Mouse (Mus musculus): Measurements from ENCODE around the gene Gm11549. TPM values are rescaled to one million over a fixed set of nuclear protein-coding genes. Genes with fewer than 3 reads are reported as not detected.
A peak's percentile ranks its signal among the peaks of the same experiment; 100 is the strongest.

Gm11549 gene
- polyA plus RNA-seq, 1 experiment = 0.19 TPM

GRCm38 (mm10) chr3:36533201-36533672 is 11.6 kb upstream of the Gm11549 start:
- no peak overlapping the region for H3K27ac ChIP-seq (ENCODE audit: control insufficient read depth, insufficient read depth, low read depth, low read length)
- TF ChIP-seq CTCF (IDR thresholded peaks at IDR 0.05; ENCODE audit: control insufficient read depth, insufficient read depth, insufficient replicate concordance, low read depth, low read length) (no peak), POLR2A (IDR thresholded peaks at IDR 0.05; ENCODE audit: control insufficient read depth, low read depth, low read length) (no peak)

GRCm38 (mm10) chr3:36532738-36533137 is 11.1 kb upstream of the Gm11549 start:
- Histone ChIP-seq H3K4me1 (ENCODE audit: control insufficient read depth, insufficient read depth, low read length) (peaks cover 7% of the 10 kb centered on the region), H3K27me3 (ENCODE audit: control insufficient read depth, insufficient read depth, low read length) (no peaks in the 10 kb centered on the region), H3K27ac (ENCODE audit: control insufficient read depth, insufficient read depth, low read depth, low read length) (0 out of 2 replicates have a peak overlapping the region, but pooled peaks have one; percentile 39), H3K4me3 (ENCODE audit: control insufficient read depth, low read depth, low read length) (peak overlapping the region; percentile 68), H3K36me3 (ENCODE audit: control insufficient read depth, insufficient read depth, low read length) (no peaks in the 10 kb centered on the region)
- TF ChIP-seq POLR2A (IDR thresholded peaks at IDR 0.05; ENCODE audit: control insufficient read depth, low read depth, low read length) (no peak), CTCF (IDR thresholded peaks at IDR 0.05; ENCODE audit: control insufficient read depth, insufficient read depth, insufficient replicate concordance, low read depth, low read length) (no peak)

More at GRCm38 (mm10) chr3:36533201-36533672, 11.6 kb upstream of the Gm11549 start:
- H3K4me1 ChIP-seq (ENCODE audit: control insufficient read depth, insufficient read depth, low read length) = peaks cover 7% of the 10 kb centered on the region
- H3K36me3 ChIP-seq (ENCODE audit: control insufficient read depth, insufficient read depth, low read length) = no peaks in the 10 kb centered on the region
- H3K4me3 ChIP-seq (ENCODE audit: control insufficient read depth, low read depth, low read length) = peak overlapping the region; percentile 68
- no peaks in the 10 kb centered on the region for H3K27me3 ChIP-seq (ENCODE audit: control insufficient read depth, insufficient read depth, low read length)

GRCm38 (mm10) chr3:36531979-36532542 is 10.4 kb upstream of the Gm11549 start:
- H3K27me3 ChIP-seq (ENCODE audit: control insufficient read depth, insufficient read depth, low read length) = no peaks in the 10 kb centered on the region
- no peaks in the 10 kb centered on the region for H3K36me3 ChIP-seq (ENCODE audit: control insufficient read depth, insufficient read depth, low read length)
- no peak overlapping the region for H3K27ac ChIP-seq (ENCODE audit: control insufficient read depth, insufficient read depth, low read depth, low read length)
- TF ChIP-seq CTCF (IDR thresholded peaks at IDR 0.05; ENCODE audit: control insufficient read depth, insufficient read depth, insufficient replicate concordance, low read depth, low read length) (no peak), POLR2A (IDR thresholded peaks at IDR 0.05; ENCODE audit: control insufficient read depth, low read depth, low read length) (no peak)
- H3K4me3 ChIP-seq (ENCODE audit: control insufficient read depth, low read depth, low read length) = peak overlapping the region; percentile 72
- peaks cover 7% of the 10 kb centered on the region for H3K4me1 ChIP-seq (ENCODE audit: control insufficient read depth, insufficient read depth, low read length)

- Histone ChIP-seq H3K36me3 (ENCODE audit: control insufficient read depth, insufficient read depth, low read length) (no peaks in the 10 kb centered on the region), H3K4me3 (ENCODE audit: control insufficient read depth, low read depth, low read length) (no peak overlapping the region), H3K27me3 (ENCODE audit: control insufficient read depth, insufficient read depth, low read length) (no peaks in the 10 kb centered on the region), H3K4me1 (ENCODE audit: control insufficient read depth, insufficient read depth, low read length) (peaks cover 7% of the 10 kb centered on the region), H3K27ac (ENCODE audit: control insufficient read depth, insufficient read depth, low read depth, low read length) (no peak overlapping the region; the same call in 1 of the 2 replicates)
- no peak for TF ChIP-seq POLR2A (IDR thresholded peaks at IDR 0.05; ENCODE audit: control insufficient read depth, low read depth, low read length)
- no peak for TF ChIP-seq CTCF (IDR thresholded peaks at IDR 0.05; ENCODE audit: control insufficient read depth, insufficient read depth, insufficient replicate concordance, low read depth, low read length)
Observed at GRCm38 (mm10) chr3:36531242-36531641, 9.6 kb upstream of the Gm11549 start.

- H3K4me1 ChIP-seq (ENCODE audit: control insufficient read depth, insufficient read depth, low read length) = peaks cover 7% of the 10 kb centered on the region
- TF ChIP-seq CTCF (IDR thresholded peaks at IDR 0.05; ENCODE audit: control insufficient read depth, insufficient read depth, insufficient replicate concordance, low read depth, low read length) (no peak), POLR2A (IDR thresholded peaks at IDR 0.05; ENCODE audit: control insufficient read depth, low read depth, low read length) (no peak)
- H3K27me3 ChIP-seq (ENCODE audit: control insufficient read depth, insufficient read depth, low read length) = no peaks in the 10 kb centered on the region
- no peak overlapping the region for H3K27ac ChIP-seq (ENCODE audit: control insufficient read depth, insufficient read depth, low read depth, low read length)
- no peaks in the 10 kb centered on the region for H3K36me3 ChIP-seq (ENCODE audit: control insufficient read depth, insufficient read depth, low read length)
- H3K4me3 ChIP-seq (ENCODE audit: control insufficient read depth, low read depth, low read length) = no peak overlapping the region
Observed at GRCm38 (mm10) chr3:36530781-36531180, 9.2 kb upstream of the Gm11549 start.

GRCm38 (mm10) chr3:36530345-36530744 is 8.7 kb upstream of the Gm11549 start:
- no peaks in the 10 kb centered on the region for H3K36me3 ChIP-seq (ENCODE audit: control insufficient read depth, insufficient read depth, low read length)
- no peaks in the 10 kb centered on the region for H3K27me3 ChIP-seq (ENCODE audit: control insufficient read depth, insufficient read depth, low read length)
- H3K4me1 ChIP-seq (ENCODE audit: control insufficient read depth, insufficient read depth, low read length) = peaks cover 7% of the 10 kb centered on the region
- no peak overlapping the region for H3K4me3 ChIP-seq (ENCODE audit: control insufficient read depth, low read depth, low read length)
- H3K27ac ChIP-seq (ENCODE audit: control insufficient read depth, insufficient read depth, low read depth, low read length) = no peak overlapping the region
- no peak for TF ChIP-seq POLR2A (IDR thresholded peaks at IDR 0.05; ENCODE audit: control insufficient read depth, low read depth, low read length)
- no peak for TF ChIP-seq CTCF (IDR thresholded peaks at IDR 0.05; ENCODE audit: control insufficient read depth, insufficient read depth, insufficient replicate concordance, low read depth, low read length)

GRCm38 (mm10) chr3:36524466-36524865 is 2.9 kb upstream of the Gm11549 start:
- no peaks in the 10 kb centered on the region; the same call in 1 of the 2 replicates for H3K4me1 ChIP-seq (ENCODE audit: control insufficient read depth, insufficient read depth, low read length)
- H3K27ac ChIP-seq (ENCODE audit: control insufficient read depth, insufficient read depth, low read depth, low read length) = no peak overlapping the region
- no peak overlapping the region for H3K4me3 ChIP-seq (ENCODE audit: control insufficient read depth, low read depth, low read length)
- H3K36me3 ChIP-seq (ENCODE audit: control insufficient read depth, insufficient read depth, low read length) = no peaks in the 10 kb centered on the region
- TF ChIP-seq POLR2A (IDR thresholded peaks at IDR 0.05; ENCODE audit: control insufficient read depth, low read depth, low read length) (no peak), CTCF (IDR thresholded peaks at IDR 0.05; ENCODE audit: control insufficient read depth, insufficient read depth, insufficient replicate concordance, low read depth, low read length) (no peak)
- H3K27me3 ChIP-seq (ENCODE audit: control insufficient read depth, insufficient read depth, low read length) = no peaks in the 10 kb centered on the region
